Mouse (Mus musculus) cortical plate, adult 2 months (tissue): Measurements from ENCODE around the gene Cfap20.

Experiments
- CTCF ChIP-seq: fragments of 200-500 bp; IDR thresholded peaks from 2 replicates; pipeline ENCODE4 v1.5.1; 2011; ENCODE audit warnings: mild to moderate bottlenecking, control low read depth, low read length; ENCODE audit not compliant: insufficient read depth; ENCODE audit errors: extremely low read depth
- POLR2A ChIP-seq: fragments of 200-500 bp; IDR thresholded peaks from 2 replicates; pipeline ENCODE4 v1.6.1; 2011; ENCODE audit warnings: mild to moderate bottlenecking, low read length, control low read depth; ENCODE audit not compliant: insufficient read depth; ENCODE audit errors: extremely low read depth

DNA sequence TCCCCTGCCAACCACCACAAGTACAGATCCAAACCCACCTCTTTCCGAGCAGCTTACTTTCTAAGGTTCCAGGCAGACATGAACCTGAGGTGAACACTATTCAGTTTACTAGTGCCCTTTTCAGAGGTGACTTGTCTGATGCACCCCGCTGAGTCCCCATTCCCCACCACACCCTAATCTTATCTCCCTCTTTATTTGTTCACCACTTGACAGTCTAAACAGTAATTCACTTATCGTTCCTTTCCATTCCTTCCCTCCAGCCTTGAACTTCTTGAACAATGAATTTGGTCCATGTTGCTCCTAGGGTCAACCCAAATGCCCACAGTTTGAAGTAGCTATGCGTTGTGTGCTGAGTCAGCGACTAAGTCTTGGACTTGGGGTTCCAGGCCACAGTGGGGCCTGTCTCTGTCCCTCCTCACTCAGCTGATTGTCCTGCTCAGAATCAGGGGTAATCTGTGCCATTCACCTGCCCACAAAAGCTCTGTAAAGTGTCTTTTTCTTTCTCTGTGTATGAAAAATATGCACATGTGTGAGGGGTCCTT is 5.6 kb upstream of the Cfap20 start:
- TF ChIP-seq CTCF (no peak), POLR2A (no peak)
